Mouse (Mus musculus) regulatory T cell (primary cell): ENCODE results near the gene Tex14.

Experiments
- in situ Hi-C: fragments of 300-600 bp; cut with MboI, MseI; formaldehyde crosslinking; loops from one replicate; pipeline ENCODE4 v1.15.1; 2025; ENCODE audit warnings: high pct_unique_total_duplicates

Tex14 gene

GRCm38 (mm10) chr11:87470807-87471698 is 66.2 kb downstream of the Tex14 start:
- in situ Hi-C loops = loop anchor here (5.0 kb wide), 1 partner anchor 44 kb away; no protein-coding TSS in a partner anchor

DNA sequence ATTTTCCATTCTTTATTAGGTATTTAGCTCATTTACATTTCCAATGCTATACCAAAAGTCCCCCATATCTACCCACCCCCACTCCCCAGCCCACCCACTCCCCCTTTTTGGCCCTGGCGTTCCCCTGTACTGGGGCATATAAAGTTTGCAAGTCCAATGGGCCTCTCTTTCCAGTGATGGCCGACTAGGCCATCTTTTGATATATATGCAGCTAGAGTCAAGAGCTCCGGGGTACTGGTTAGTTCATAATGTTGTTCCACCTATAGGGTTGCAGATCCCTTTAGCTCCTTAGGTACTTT is 66.8 kb downstream of the Tex14 start:
- in situ Hi-C loops = loop anchor here (5.0 kb wide), 1 partner anchor 44 kb away; no protein-coding TSS in a partner anchor

GRCm38 (mm10) chr11:87472058-87472457 is 67.2 kb downstream of the Tex14 start:
- in situ Hi-C loops = loop anchor here (5.0 kb wide), 1 partner anchor 45 kb away; no protein-coding TSS in a partner anchor

GRCm38 (mm10) chr11:87479172-87479571 is 74.3 kb downstream of the Tex14 start:
- in situ Hi-C loops = loop anchor here (25.0 kb wide), 1 partner anchor 658 kb away; no protein-coding TSS in a partner anchor

DNA sequence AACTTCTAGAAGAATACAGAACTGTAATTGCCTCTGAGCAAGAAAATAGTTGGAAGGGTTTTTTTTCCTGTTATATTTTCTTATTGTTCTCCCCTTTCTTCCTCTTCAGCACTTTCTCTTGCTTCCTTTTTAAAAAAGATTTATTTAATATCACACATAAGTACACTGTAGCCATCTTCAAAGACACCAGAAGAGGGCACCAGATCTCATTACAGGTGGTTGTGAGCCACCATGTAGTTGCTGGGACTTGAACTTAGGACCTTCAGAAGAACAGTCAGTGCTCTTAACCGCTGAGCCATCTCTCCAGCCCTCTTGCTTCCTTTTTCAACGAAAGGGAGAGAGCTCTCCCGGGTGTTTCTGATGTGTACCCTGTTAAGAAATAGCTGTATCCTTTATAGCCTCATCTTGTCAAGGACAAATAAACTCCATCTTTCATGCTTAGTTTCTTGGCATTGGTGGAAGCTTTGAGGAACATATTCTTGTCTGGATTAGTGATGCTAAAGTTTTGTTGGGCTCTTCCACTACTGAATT is 79.0 kb downstream of the Tex14 start:
- in situ Hi-C loops = loop anchor here (5.0 to 25.0 kb wide), 2 partner anchors 33 to 653 kb away; no protein-coding TSS in a partner anchor

DNA sequence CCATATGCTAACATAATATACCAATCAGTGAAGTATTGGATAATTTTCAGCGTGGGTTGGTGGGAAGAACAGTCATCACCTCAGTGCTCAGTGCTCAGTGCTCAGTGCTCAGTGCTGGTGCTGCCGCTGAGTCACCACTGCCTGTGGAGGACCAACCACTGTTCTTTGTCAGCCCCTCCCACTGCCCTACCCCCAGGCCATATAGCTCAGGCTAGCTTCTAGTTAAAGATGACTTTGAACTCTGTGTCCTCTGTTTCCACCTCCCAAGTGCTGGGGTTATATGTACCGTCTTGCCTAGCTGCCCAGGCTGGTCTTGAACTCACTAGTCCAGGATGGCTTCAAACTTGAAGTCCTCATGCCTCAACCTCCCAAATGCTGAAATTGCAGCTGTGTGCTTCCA is 84.1 kb downstream of the Tex14 start:
- in situ Hi-C loops = loop anchor here (25.0 kb wide), 1 partner anchor 648 kb away; no protein-coding TSS in a partner anchor

DNA sequence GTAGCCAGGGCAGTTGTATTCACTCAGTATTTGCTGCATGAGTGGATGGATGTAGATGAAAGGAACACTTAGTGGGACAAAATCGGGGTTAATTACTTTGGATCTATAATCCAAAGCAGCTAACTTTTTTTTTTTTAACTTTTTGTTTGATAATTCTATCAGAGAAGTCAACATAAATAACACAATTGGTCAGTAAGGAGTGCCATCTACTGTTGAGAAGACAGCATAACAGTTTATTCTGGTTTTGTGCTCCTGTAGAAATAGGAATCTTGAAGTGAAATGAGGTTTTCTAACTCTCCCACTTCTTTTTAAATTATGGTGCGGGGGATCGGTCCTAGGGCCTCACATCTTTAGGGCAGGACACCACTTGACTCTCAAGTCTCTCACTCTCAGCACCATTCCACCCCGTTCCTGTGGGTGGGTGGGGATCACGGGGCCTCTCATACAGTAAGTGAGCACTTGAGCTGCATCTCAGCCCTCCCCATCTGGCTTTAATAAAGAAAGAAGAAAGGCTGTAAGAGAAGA is 99.9 kb downstream of the Tex14 start:
- in situ Hi-C loops = no loop called here

DNA sequence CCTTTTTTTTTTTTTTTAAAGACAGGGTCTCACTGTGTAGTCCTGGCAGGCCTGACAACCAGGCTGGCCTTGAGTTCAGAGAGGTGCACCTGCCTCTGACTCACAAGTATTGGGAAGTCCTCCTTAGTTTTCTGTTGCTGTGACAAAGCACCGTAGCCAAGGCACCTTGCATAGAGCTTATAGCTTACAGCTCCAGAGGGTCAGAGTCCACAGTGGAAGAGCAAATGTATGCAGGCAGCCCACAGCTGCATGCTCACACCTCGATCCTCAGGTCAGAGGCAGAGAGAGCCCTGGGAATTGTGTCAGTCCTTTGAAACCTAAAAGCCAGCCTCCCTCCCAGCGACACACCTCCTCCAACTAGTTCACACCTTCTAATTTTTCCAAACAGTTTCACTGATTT is 101.6 kb downstream of the Tex14 start:
- in situ Hi-C loops = no loop called here

DNA sequence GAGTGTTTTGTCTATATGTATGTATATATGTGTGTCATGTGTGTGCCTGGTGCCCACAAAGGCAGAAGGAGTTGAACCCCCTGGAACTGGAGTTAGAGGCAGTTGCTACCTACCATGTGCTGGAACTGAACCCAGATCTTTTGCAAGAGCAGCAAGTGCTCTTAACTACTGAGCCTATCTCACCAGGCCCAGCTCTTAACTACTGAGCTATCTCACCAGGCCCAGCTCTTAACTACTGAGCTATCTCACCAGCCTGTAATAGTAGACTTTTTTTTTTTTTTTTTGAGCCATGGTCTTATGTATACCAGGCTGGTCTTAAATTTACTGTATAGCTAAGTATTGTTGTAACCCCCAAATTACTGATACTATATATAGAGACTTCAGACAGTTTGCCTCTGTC is 102.2 kb downstream of the Tex14 start:
- in situ Hi-C loops = no loop called here

GRCm38 (mm10) chr11:87519260-87519659 is 114.4 kb downstream of the Tex14 start:
- in situ Hi-C loops = loop anchor here (5.0 kb wide), 1 partner anchor 37 kb away; no protein-coding TSS in a partner anchor

- in situ Hi-C loops = loop anchor here (5.0 kb wide), 2 partner anchors 44 to 91 kb away; partner anchors contain the start of genes Gm11492 and Sept4
Measured at GRCm38 (mm10) chr11:87523466-87523865, 118.6 kb downstream of the Tex14 start.

GRCm38 (mm10) chr11:87523967-87524366 is 119.1 kb downstream of the Tex14 start:
- in situ Hi-C loops = loop anchor here (5.0 kb wide), 2 partner anchors 43 to 92 kb away; partner anchors contain the start of genes Gm11492 and Sept4

DNA sequence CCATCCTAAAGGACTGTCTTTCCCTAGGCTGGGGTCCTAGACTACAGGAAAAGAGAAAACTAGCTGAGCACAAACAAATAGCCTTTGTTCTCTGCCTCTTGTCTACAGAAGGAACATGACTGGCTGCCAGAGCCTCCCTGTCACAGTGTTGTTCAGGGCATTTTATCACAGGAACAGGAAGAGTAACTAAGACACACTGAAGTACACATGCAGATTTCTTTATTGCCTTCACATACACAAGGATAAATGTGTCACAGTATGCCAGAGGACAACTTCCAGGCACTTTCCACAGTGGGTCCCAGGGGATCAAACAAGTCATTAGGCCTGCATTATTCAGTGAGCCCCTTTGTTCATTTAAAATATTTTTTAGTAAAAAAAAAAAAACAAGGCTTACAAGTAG is 119.9 kb downstream of the Tex14 start:
- in situ Hi-C loops = loop anchor here (5.0 kb wide), 2 partner anchors 43 to 92 kb away; partner anchors contain the start of genes Gm11492 and Sept4

- in situ Hi-C loops = no loop called here
Measured at GRCm38 (mm10) chr11:87527364-87527763, 122.5 kb downstream of the Tex14 start.

- in situ Hi-C loops = no loop called here
Measured at GRCm38 (mm10) chr11:87527990-87528389, 123.1 kb downstream of the Tex14 start.

- in situ Hi-C loops = no loop called here
Measured at GRCm38 (mm10) chr11:87531695-87532094, 126.8 kb downstream of the Tex14 start.

DNA sequence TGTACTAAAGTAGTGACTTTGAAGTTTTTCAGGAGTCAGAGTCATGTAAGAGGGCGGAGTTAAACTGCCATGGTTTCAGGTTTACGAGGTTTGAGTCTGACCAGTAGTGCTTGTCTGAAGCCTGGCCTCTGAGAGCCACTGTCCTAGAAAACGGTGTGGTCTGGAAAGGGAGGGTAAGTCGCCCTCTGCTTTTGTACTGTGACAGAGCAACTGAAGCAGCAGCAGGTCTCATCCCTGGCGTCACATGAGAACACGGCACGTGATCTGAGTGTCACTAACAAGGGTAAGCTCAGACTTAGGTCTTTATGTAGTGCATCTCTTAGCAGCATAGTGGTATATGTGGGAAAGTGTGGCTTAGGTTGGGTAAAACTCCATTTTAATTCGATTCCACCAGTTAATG is 137.4 kb downstream of the Tex14 start:
- in situ Hi-C loops = no loop called here

- in situ Hi-C loops = no loop called here
Measured at GRCm38 (mm10) chr11:87542906-87543305, 138.0 kb downstream of the Tex14 start.

DNA sequence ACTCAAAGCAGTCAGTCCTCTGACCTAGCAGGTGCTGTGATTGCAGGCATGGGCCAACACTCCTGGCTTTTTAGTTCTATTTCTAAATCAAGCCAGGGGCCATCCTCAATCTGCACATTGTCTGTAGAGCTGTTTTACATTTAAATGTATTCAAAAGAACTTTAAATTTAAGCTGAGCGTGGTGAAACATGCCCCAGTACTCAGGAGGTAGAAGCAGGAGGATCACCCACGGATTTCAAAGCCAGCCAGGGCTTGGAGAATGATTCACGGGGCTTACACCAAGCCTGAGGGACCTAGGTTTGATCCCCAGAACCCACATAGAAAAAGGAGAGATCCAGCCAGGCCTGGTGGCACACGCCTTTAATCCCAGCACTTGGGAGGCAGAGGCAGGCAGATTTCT is 148.5 kb downstream of the Tex14 start:
- in situ Hi-C loops = no loop called here

- in situ Hi-C loops = no loop called here
Measured at GRCm38 (mm10) chr11:87554386-87554785, 149.5 kb downstream of the Tex14 start.

- in situ Hi-C loops = no loop called here
Measured at GRCm38 (mm10) chr11:87555106-87555703, 150.3 kb downstream of the Tex14 start.

GRCm38 (mm10) chr11:87561208-87561607 is 156.3 kb downstream of the Tex14 start:
- in situ Hi-C loops = no loop called here
